Mouse (Mus musculus): ENCODE data around the gene Ddr2.

DNA sequence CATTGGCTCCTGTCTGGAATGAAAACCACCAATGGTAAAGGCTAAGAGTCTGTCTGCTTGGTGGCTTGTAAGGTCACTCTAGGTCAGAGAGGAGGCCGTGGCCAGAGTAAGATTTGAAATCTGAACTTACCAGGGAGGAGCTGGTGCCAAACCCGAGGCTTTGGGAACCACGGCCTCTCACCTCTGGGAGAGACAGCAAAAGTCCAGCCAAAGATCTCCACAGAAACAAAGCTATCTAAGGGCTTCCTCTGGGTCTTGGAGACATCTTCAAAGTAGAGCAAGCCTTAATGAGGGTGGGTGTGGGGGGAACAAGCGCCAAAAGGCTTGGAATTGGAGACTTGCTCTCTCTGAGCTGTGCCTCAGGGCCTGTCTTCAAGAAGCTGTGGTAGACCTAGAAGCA lies 62.1 kb downstream of the Ddr2 start:
- TF ChIP-seq CTCF (conservative IDR thresholded peaks at IDR 0.05; ENCODE audit: low read length) (no peak), POU5F1 (IDR thresholded peaks at IDR 0.05; ENCODE audit: borderline replicate concordance, low read length) (no peak)
